Comparison of ENCODE assay signal across 15 mouse cellular contexts in the genomic region with DNA sequence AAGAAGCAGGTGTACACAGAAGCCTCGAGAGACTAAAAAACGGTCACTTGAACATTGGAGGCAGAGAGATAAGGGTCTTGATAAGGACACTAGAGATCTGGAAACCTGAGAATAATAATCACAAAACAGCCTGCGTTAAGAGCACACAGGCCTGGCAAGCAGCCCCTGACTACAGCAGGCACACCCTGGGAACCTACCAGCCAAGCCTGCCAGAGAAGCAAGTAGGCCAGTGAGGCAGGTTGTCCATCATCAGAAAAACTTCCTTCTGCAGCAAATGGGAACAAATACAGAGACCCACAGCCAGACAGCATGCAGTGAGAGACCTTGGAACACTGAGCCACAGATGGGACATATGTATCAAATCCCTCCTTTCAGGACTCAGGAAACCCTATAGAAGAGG.
"Had no signal": no experiment of that assay in that cellular context is flagged by ENCODE, and none has a peak within 500 bp of the region (broad histone marks: within the 10 kb centered on the region; RNA-seq: fewer than 3 reads in every experiment).

No protein-coding gene starts in this region.

- H3K4me1 ChIP-seq: midbrain, embryonic 10.5 days; neural tube, embryonic 15.5 days had no signal

- H3K4me2 ChIP-seq: limb, embryonic 12.5 days; neural tube, embryonic 15.5 days had no signal

- H3K4me3 ChIP-seq: layer of hippocampus, adult 2 months; limb, embryonic 12.5 days; midbrain, embryonic 10.5 days; myocyte; neural tube, embryonic 15.5 days had no signal

- DNase-seq: kidney, postnatal 4 days; liver; lung, adult 18-20 months; lung, postnatal 36 days; midbrain, embryonic 14.5 days; right cerebral cortex, adult 18-20 months; right cerebral cortex, postnatal 25 days; thymus, postnatal 36 days had no signal

- H3K36me3 ChIP-seq: limb, embryonic 12.5 days; midbrain, embryonic 10.5 days; neural tube, embryonic 15.5 days had no signal

- H3K9ac ChIP-seq: limb, embryonic 12.5 days; liver, embryonic 14.5 days; neural tube, embryonic 15.5 days had no signal

- H3K27ac ChIP-seq: kidney, postnatal 0 days; layer of hippocampus, adult 2 months; limb, embryonic 12.5 days; liver, embryonic 14.5 days; midbrain, embryonic 10.5 days; neural tube, embryonic 15.5 days had no signal

- H3K9me3 ChIP-seq: limb, embryonic 12.5 days; midbrain, embryonic 10.5 days; neural tube, embryonic 15.5 days had no signal

- H3K27me3 ChIP-seq: limb, embryonic 12.5 days; neural tube, embryonic 15.5 days had no signal
